Mouse (Mus musculus) intestine, embryonic 16.5 days (tissue): ENCODE measurements at regions not wholly inside any gene's neighbourhood (a gene's known extent, or its start where the extent isn't known, plus 50 kb on each side); places are given as distances from the start of the nearest gene placed in this dataset.

Experiments
- ATAC-seq: fragments of 200-750 bp; cut with Nextera tagmentation; 2 replicates; pipeline ENCODE4 v1.8.0; 2017; ENCODE audit warnings: moderate TSS enrichment, moderate library complexity
- H3K27ac ChIP-seq: fragments of 300-500 bp; sonication (generic); 2 replicates; pipeline ENCODE4 v1.5.1; 2014; ENCODE audit warnings: mild to moderate bottlenecking, low read length
- H3K27me3 ChIP-seq: fragments of 300-500 bp; sonication (generic); replicated peaks from 2 replicates; pipeline ENCODE4 v1.6.1; 2014; ENCODE audit warnings: low read length, control low read depth, mixed read lengths; ENCODE audit not compliant: control insufficient read depth, insufficient read depth
- H3K36me3 ChIP-seq: fragments of 300-500 bp; sonication (generic); 2 replicates; pipeline ENCODE4 v1.6.1; 2014; ENCODE audit warnings: low read length, control low read depth; ENCODE audit not compliant: control insufficient read depth, insufficient read depth
- H3K4me1 ChIP-seq: fragments of 300-500 bp; sonication (generic); 2 replicates; pipeline ENCODE4 v1.6.1; 2014; ENCODE audit warnings: low read length, control low read depth, mixed read lengths; ENCODE audit not compliant: control insufficient read depth, insufficient read depth
- H3K4me2 ChIP-seq: fragments of 300-500 bp; sonication (generic); 2 replicates; pipeline ENCODE4 v1.6.1; 2014; ENCODE audit warnings: low read depth, low read length, control low read depth
- H3K4me3 ChIP-seq: fragments of 300-500 bp; sonication (generic); 2 replicates; pipeline ENCODE4 v1.5.1; 2014; ENCODE audit warnings: mild to moderate bottlenecking, low read length
- H3K9ac ChIP-seq: fragments of 300-500 bp; sonication (generic); 2 replicates; pipeline ENCODE4 v1.6.1; 2014; ENCODE audit warnings: low read depth, low read length
- H3K9me3 ChIP-seq: fragments of 300-500 bp; sonication (generic); 2 replicates; pipeline ENCODE4 v1.6.1; 2016; ENCODE audit warnings: low read length, control low read depth; ENCODE audit not compliant: control insufficient read depth
- WGBS: fragments of 180-500 bp; shearing (Covaris S2); extraction: QIAGEN DNeasy Blood & Tissue Kit; methylation state at CpG from one replicate; pipeline ENCODE4 v1.1.7; 2014; 5-methylcytosine and 5-hydroxymethylcytosine counted together

DNA sequence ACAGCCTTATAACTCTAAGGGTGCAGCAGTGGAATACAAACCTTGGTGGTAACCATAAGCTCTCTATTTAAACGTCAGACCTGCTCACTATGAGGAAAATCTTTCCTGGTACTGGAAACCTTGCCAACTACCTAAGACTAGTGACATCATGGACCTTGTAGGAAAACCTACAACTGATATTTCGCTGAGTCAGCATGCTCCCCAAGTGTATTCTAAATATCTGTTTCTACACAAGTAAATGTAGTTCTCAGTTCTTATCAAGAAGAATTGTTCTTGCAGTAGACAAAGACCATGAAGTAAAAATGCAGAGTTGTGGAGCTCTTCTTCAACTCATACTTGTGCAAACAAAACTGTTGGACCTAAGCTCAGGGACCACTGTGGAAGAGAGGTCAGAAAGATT is 280.9 kb downstream of the Isl1 start:
- Histone ChIP-seq H3K4me3 (no peak overlapping the region), H3K9me3 (no peaks in the 10 kb centered on the region), H3K9ac (no peak overlapping the region), H3K4me2 (no peak overlapping the region), H3K27ac (no peak overlapping the region), H3K4me1 (no peaks in the 10 kb centered on the region), H3K36me3 (no peaks in the 10 kb centered on the region), H3K27me3 (no peaks in the 10 kb centered on the region)
- no peak for ATAC-seq
- WGBS = 91% methylated on average over 2 of the region's 2 CpGs

DNA sequence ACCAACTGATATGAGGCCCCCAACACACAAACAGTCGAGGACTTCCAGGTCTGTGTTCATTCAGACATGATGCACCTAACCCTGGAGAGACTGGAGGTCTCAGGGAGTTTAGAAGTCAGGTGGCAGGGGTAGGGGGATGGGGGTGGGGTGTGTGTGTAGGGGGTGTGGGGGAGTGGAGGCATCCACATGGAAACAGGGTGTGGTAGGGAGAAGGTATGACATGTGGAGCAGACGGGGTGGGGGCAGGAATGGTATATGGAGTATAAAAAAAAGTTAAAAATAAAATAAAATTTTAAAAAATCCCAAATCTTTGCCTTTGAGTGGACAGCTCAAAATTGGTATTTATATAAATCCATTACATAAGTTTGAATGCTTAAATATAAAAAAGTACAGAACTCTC is 282.3 kb downstream of the Isl1 start:
- H3K4me1 ChIP-seq = no peaks in the 10 kb centered on the region
- 83% methylated on average over 2 of the region's 2 CpGs for WGBS
- no peaks in the 10 kb centered on the region for H3K27me3 ChIP-seq
- H3K4me3 ChIP-seq = no peak overlapping the region
- no peak for ATAC-seq
- H3K4me2 ChIP-seq = no peak overlapping the region
- H3K9me3 ChIP-seq = no peaks in the 10 kb centered on the region
- no peak overlapping the region for H3K27ac ChIP-seq
- H3K9ac ChIP-seq = no peak overlapping the region
- H3K36me3 ChIP-seq = no peaks in the 10 kb centered on the region

DNA sequence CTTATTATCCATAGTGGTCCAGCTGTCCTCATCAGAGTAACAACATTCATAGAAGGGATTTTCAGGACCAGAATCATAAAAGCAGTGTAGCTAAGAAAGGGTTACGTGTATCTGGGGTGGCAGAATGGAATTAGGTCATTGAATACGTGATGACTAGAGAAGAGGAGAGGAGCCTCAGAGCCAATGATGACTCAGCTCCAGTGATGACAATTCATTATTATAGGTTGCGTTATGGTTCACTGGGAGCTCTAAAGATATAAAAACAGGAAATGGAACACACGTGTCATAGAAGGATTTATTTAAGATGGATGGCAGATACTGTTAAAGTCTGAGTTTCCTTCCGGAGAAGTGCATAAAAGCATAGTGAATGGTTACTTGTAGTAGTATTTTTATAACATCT is 291.6 kb downstream of the Isl1 start:
- Histone ChIP-seq H3K9me3 (no peaks in the 10 kb centered on the region), H3K4me1 (no peaks in the 10 kb centered on the region), H3K4me2 (no peak overlapping the region), H3K36me3 (no peaks in the 10 kb centered on the region), H3K9ac (no peak overlapping the region), H3K27me3 (no peaks in the 10 kb centered on the region), H3K27ac (no peak overlapping the region), H3K4me3 (no peak overlapping the region)
- WGBS = 45% methylated on average over 5 of the region's 5 CpGs
- ATAC-seq = no peak

DNA sequence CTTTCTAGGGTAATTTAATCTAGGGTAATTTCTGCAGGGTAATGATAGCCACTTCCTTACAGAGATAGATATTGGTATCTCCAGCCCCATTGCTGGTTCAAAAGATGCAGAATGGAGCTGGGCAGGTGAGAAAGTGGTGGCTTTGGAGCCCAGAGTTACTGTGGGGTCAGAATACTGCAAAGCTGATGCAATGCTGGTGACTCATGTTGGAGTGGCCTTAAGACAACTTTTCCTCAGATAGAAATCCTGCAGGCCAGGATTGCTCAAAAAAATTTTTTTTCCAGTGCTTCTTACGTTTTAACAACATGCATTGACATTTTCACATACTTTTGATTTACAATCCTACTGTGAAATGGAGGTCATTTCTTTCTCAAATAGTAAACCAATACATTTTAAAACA is 305.8 kb downstream of the Isl1 start:
- no peaks in the 10 kb centered on the region for H3K4me1 ChIP-seq
- no peak overlapping the region for H3K9ac ChIP-seq
- ATAC-seq = no peak
- no peaks in the 10 kb centered on the region for H3K36me3 ChIP-seq
- no peak overlapping the region for H3K4me2 ChIP-seq
- no peak overlapping the region for H3K4me3 ChIP-seq
- 50% methylated on average over 1 of the region's 1 CpGs for WGBS
- no peak overlapping the region for H3K27ac ChIP-seq
- H3K9me3 ChIP-seq = no peaks in the 10 kb centered on the region
- H3K27me3 ChIP-seq = no peaks in the 10 kb centered on the region

DNA sequence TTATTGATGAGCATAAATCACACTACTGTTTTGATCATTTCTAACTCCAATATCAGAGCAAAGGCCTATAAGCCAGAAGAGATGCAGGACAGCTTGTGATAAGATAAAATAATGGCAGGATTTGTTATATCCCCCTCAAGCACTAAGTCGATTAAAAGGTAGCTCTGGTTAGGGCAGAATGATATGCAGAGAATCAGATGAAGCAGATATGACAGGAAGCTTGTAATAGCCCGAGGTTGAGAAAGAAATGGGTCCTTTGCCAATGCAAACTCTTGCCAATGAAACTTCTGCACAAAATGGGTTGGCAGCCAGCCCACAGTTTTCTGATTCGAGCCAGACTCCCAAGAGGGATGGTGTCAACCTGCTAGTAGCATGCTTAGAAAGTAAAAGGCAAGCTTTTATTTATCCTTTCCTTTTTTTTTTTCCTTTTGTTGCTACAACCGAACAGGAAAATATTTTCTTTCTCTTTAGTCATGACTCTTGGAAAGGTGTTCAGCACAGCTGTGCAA is 307.0 kb downstream of the Isl1 start:
- H3K27me3 ChIP-seq = no peaks in the 10 kb centered on the region
- ATAC-seq = no peak
- 47% methylated on average over 4 of the region's 4 CpGs for WGBS
- H3K9me3 ChIP-seq = no peaks in the 10 kb centered on the region
- H3K9ac ChIP-seq = no peak overlapping the region
- H3K36me3 ChIP-seq = no peaks in the 10 kb centered on the region
- H3K4me2 ChIP-seq = no peak overlapping the region
- no peak overlapping the region for H3K4me3 ChIP-seq
- no peaks in the 10 kb centered on the region for H3K4me1 ChIP-seq
- H3K27ac ChIP-seq = no peak overlapping the region

DNA sequence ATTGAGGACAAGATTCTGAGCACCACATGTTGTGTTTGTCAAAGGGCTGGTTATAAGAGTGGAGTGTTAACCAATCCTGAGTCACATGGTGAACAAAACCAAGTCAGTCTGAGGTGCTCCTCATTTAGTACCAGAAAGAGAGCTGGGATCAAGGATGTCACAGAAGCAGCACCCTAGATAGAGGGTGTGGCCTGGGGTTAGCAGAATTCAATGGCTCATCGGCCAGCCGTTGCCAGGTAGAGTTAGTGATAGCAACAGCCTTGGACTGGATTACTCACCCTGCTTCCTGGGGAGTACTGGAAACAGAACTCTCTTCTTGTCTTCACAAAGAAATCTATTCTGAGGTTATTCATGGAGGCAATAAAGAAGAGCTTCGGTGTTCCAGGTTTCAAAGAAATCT is 318.9 kb downstream of the Isl1 start:
- H3K4me3 ChIP-seq = no peak overlapping the region
- H3K9ac ChIP-seq = no peak overlapping the region
- no peaks in the 10 kb centered on the region for H3K27me3 ChIP-seq
- ATAC-seq = no peak
- H3K4me1 ChIP-seq = no peaks in the 10 kb centered on the region
- H3K9me3 ChIP-seq = no peaks in the 10 kb centered on the region
- H3K27ac ChIP-seq = no peak overlapping the region
- H3K4me2 ChIP-seq = no peak overlapping the region
- 67% methylated on average over 3 of the region's 3 CpGs for WGBS
- H3K36me3 ChIP-seq = no peaks in the 10 kb centered on the region

DNA sequence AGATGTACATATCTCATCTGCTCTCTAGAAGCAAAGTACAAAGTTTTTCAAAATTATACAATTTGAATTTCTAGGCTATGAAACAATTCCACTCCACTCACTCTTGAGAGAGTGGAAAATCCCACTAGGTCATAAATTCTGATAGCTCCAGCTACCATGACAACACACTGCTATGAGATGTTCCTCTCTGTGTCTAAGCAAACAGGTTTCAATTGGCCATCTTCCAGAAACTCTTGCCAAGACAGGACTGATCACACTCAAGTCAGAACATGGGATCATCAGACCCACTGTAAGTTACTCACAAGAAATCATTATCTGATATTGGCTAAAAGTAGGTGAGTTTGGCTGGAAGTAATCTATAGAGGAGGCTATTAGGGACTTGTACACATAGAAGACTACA is 320.4 kb downstream of the Isl1 start:
- no peak overlapping the region for H3K27ac ChIP-seq
- no peak for ATAC-seq

DNA sequence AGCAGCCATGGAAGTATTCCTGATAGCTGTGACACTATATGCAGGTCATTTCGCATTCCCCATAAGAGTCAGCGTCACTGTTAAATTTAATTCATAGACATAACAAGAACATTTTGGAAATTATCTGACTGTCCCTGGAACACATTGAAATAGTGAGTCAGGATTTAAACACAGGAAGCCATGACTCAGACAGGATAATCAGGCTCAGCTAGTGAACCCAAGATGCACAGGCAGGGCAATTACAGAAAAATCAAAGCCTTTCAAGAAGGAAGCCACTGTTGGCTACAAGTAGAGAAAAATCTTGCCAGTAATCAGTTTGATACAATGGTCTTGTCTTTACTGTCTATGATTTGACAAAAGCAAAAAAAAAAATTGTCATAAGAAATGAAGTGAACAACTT is 323.2 kb downstream of the Isl1 start:
- no peak overlapping the region for H3K9ac ChIP-seq
- no peaks in the 10 kb centered on the region for H3K36me3 ChIP-seq
- no peak overlapping the region for H3K4me3 ChIP-seq
- no peak overlapping the region for H3K4me2 ChIP-seq
- no peaks in the 10 kb centered on the region for H3K9me3 ChIP-seq
- H3K4me1 ChIP-seq = no peaks in the 10 kb centered on the region
- H3K27me3 ChIP-seq = no peaks in the 10 kb centered on the region
- WGBS = 85% methylated on average over 2 of the region's 2 CpGs
- ATAC-seq = no peak
- H3K27ac ChIP-seq = no peak overlapping the region

More for the DNA sequence above, 320.4 kb downstream of the Isl1 start:
- H3K4me1 ChIP-seq = no peaks in the 10 kb centered on the region
- H3K4me2 ChIP-seq = no peak overlapping the region
- no peak overlapping the region for H3K4me3 ChIP-seq
- H3K27me3 ChIP-seq = no peaks in the 10 kb centered on the region
- H3K9me3 ChIP-seq = no peaks in the 10 kb centered on the region
- H3K36me3 ChIP-seq = no peaks in the 10 kb centered on the region
- H3K9ac ChIP-seq = no peak overlapping the region

DNA sequence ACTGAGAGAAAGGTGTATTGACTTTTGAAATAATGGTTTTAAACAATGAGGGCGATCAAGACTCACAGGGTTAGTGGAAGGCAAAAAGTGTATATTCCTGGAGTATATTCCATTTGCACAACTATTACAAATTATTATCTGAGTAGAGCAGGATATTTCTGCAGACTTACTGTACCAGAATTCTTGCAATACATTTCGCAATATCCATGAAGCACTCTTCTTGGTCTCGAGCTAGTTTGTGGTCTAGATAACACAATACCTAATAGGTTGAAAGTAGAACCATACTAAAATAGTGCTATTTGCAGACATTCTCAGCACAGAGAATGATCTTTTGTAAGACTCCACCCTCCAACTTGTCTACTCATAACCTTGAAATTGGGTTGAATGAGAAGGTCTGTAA is 323.8 kb downstream of the Isl1 start:
- Histone ChIP-seq H3K27me3 (no peaks in the 10 kb centered on the region), H3K4me1 (no peaks in the 10 kb centered on the region), H3K36me3 (no peaks in the 10 kb centered on the region), H3K4me2 (no peak overlapping the region), H3K4me3 (no peak overlapping the region), H3K27ac (no peak overlapping the region), H3K9ac (no peak overlapping the region), H3K9me3 (no peaks in the 10 kb centered on the region)
- ATAC-seq = no peak
- WGBS = 89% methylated on average over 3 of the region's 3 CpGs

DNA sequence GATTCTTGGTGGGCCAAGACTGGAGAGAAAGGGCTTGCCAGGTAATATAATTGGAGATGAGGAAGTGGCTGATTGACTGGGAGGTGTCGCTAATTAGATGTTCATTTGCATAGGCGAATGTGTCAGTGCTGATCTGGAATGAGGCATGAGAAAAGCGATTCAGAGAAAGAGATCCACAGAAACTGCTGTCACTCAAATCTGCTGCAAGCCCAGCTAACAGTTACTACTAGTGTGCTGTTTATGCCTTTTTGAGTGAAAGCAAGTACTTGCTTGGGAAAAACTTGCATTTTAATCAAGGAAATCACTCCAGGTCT is 331.6 kb downstream of the Isl1 start:
- H3K9me3 ChIP-seq = no peaks in the 10 kb centered on the region
- H3K27ac ChIP-seq = no peak overlapping the region
- H3K4me2 ChIP-seq = no peak overlapping the region
- no peaks in the 10 kb centered on the region for H3K4me1 ChIP-seq
- no peak for ATAC-seq
- H3K27me3 ChIP-seq = no peaks in the 10 kb centered on the region
- no peak overlapping the region for H3K9ac ChIP-seq
- H3K4me3 ChIP-seq = no peak overlapping the region
- WGBS = 47% methylated on average over 3 of the region's 3 CpGs
- no peaks in the 10 kb centered on the region for H3K36me3 ChIP-seq
